Mouse (Mus musculus): ENCODE measurements around the gene Coro2a.

DNA sequence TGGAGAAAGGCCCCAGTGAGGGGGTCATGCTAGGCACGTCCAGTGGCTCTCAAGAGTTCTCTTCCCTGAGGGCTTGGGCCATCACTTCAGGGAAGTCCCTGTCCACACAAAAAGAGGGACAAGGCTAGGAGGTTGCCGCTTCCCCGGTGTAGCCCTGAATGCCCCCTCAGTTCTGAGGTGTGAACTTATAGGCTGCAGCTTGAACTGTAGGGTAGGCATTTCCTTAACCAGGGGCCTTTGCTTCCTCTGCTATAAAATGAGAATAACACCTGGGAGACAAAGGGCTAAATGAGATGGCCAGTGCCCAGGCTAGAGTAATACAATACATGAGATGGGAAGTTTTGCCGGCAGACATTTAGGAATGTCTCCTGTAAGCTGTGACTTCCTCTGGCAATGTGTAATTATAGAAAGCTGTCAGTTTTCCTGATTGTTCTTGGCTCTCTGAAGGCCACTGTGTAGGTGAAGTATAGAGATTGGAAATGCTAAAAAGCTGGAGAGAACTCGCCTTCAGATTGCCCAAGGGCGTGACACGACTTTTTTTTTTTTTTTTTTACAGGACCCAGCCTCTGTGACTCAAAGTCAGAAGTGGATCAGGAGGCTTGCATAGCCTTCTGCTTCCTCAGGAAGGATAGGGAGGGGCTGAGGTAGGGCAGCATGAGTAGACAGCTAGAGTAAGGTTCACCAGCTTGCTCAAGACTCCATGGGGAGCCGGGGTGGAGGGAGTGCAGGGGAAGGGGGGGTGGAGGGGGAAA is 41.1 kb upstream of the Coro2a start:
- no peak for TF ChIP-seq TAL1 (IDR thresholded peaks at IDR 0.05; ENCODE audit: low read length)
- TF ChIP-seq TBP (IDR thresholded peaks at IDR 0.05; ENCODE audit: low read depth, low read length) = no peak
- TF ChIP-seq HCFC1 (IDR thresholded peaks at IDR 0.05; ENCODE audit: low read depth, low read length) = no peak
- TF ChIP-seq POLR2A (IDR thresholded peaks at IDR 0.05; ENCODE audit: control insufficient read depth in 1 of 2, insufficient read depth in 1 of 2, low read depth in 1 of 2, low read length in 2 of 2, poor library complexity in 1 of 2) = no peak
- no peak for TF ChIP-seq MAX (IDR thresholded peaks at IDR 0.05; ENCODE audit: low read length)
- no peak for TF ChIP-seq KAT2A (conservative IDR thresholded peaks at IDR 0.05; ENCODE audit: low read depth, low read length)
